Mouse (Mus musculus) R1 (cell line): ENCODE results near the gene Nradd.

ENCODE experiments used
- DNase-seq: peaks from one replicate; pipeline ENCODE4 v3.0.0-alpha.2; 2018; ENCODE audit warnings: low read depth, low spot score

The Nradd gene

GRCm38 (mm10) chr9:110624361-110625166 lies at the start of gene Nradd:
Gene Nradd, minus strand, starts transcription at chr9:110624452.
- peak; percentile 97 for DNase-seq

- DNase-seq: peak; percentile 67
These were observed 49.0 kb upstream of the Nradd start for GRCm38 (mm10) chr9:110673107-110673752.

GRCm38 (mm10) chr9:110672462-110673106 lies 48.3 kb upstream of the Nradd start:
- peak; percentile 59 for DNase-seq

GRCm38 (mm10) chr9:110669785-110670184 lies 45.5 kb upstream of the Nradd start:
- DNase-seq: no peak

- DNase-seq: no peak
These were observed 44.5 kb upstream of the Nradd start for GRCm38 (mm10) chr9:110668601-110669293.

GRCm38 (mm10) chr9:110667219-110667836 lies 43.1 kb upstream of the Nradd start:
- DNase-seq: no peak

- DNase-seq: peak; percentile 53
These were observed 42.1 kb upstream of the Nradd start for GRCm38 (mm10) chr9:110666374-110666773.

GRCm38 (mm10) chr9:110665912-110666311 lies 41.7 kb upstream of the Nradd start:
- DNase-seq: peak; percentile 35

- DNase-seq: no peak
These were observed 38.6 kb upstream of the Nradd start for GRCm38 (mm10) chr9:110662844-110663243.

GRCm38 (mm10) chr9:110660856-110661612 lies 36.8 kb upstream of the Nradd start:
- no peak for DNase-seq

- DNase-seq: peak; percentile 34
These were observed 36.0 kb upstream of the Nradd start for GRCm38 (mm10) chr9:110660208-110660607.

- DNase-seq: no peak
These were observed 35.3 kb upstream of the Nradd start for GRCm38 (mm10) chr9:110659521-110659920.

GRCm38 (mm10) chr9:110657474-110658078 lies 33.3 kb upstream of the Nradd start:
- DNase-seq: no peak

- peak; percentile 100 for DNase-seq
These were observed 32.3 kb upstream of the Nradd start, which contains the start of gene Ccdc12 for GRCm38 (mm10) chr9:110656249-110657221. Gene Ccdc12, plus strand, starts transcription at chr9:110656503.

GRCm38 (mm10) chr9:110655651-110656007 lies 31.4 kb upstream of the Nradd start:
- no peak for DNase-seq

GRCm38 (mm10) chr9:110654726-110655650 lies 30.7 kb upstream of the Nradd start:
- no peak for DNase-seq

- peak; percentile 96 for DNase-seq
These were observed 29.6 kb upstream of the Nradd start, which contains the start of gene Nbeal2 for GRCm38 (mm10) chr9:110653655-110654461. Gene Nbeal2, minus strand, starts transcription at chr9:110654161.
